Mouse (Mus musculus) myocyte (in vitro differentiated cells): Measurements from ENCODE around the gene Dpm2. TPM values are rescaled to one million over a fixed set of nuclear protein-coding genes. Genes with fewer than 3 reads are reported as not detected.

Source experiments
- H3K27me3 ChIP-seq: one replicate; pipeline ENCODE4 v1.6.1; 2011; ENCODE audit not compliant: control insufficient read depth, insufficient read depth, insufficient read length
- H3K36me3 ChIP-seq: one replicate; pipeline ENCODE4 v1.6.1; 2011; ENCODE audit not compliant: control insufficient read depth, insufficient read depth
- H3K4me2 ChIP-seq: one replicate; pipeline ENCODE4 v1.6.1; 2011; ENCODE audit warnings: low read depth, control low read depth
- H3K4me3 ChIP-seq: one replicate; pipeline ENCODE4 v1.5.1; 2011; ENCODE audit warnings: mild to moderate bottlenecking, control low read depth, moderate library complexity
- H3K79me2 ChIP-seq: one replicate; pipeline ENCODE4 v1.6.1; 2011; ENCODE audit not compliant: control insufficient read depth, insufficient read depth
- H3ac ChIP-seq: one replicate; pipeline ENCODE4 v1.6.1; 2011; ENCODE audit not compliant: control insufficient read depth, insufficient read length
- CEBPB ChIP-seq: IDR thresholded peaks from 2 replicates; pipeline ENCODE4 v1.6.1; 2011; ENCODE audit warnings: mild to moderate bottlenecking, moderate library complexity; ENCODE audit not compliant: poor library complexity, insufficient read depth, severe bottlenecking
- E2F4 ChIP-seq: IDR thresholded peaks from one replicate; pipeline ENCODE4 v1.6.1; 2011; ENCODE audit warnings: mild to moderate bottlenecking, control low read depth, moderate library complexity; ENCODE audit not compliant: insufficient read depth
- MAX ChIP-seq: IDR thresholded peaks from one replicate; pipeline ENCODE4 v1.6.1; 2011; ENCODE audit warnings: low read depth, mild to moderate bottlenecking, control low read depth
- MYOD1 ChIP-seq, 3 experiments: IDR thresholded peaks; one replicate each; pipeline ENCODE4 v1.6.1; 2011; ENCODE audit warnings: control low read depth in 2 of 3, low read depth in 2 of 3, mild to moderate bottlenecking in 2 of 3, moderate library complexity in 1 of 3; ENCODE audit not compliant: insufficient read length in 2 of 3, control insufficient read depth in 1 of 3
- MYOG ChIP-seq, 3 experiments: IDR thresholded peaks; one replicate each; pipeline ENCODE4 v1.6.1; 2011; ENCODE audit warnings: control low read depth in 2 of 3, low read depth in 2 of 3, mild to moderate bottlenecking in 2 of 3; ENCODE audit not compliant: insufficient read length in 2 of 3, control insufficient read depth in 1 of 3, insufficient read depth in 1 of 3
- POLR2A ChIP-seq: IDR thresholded peaks from one replicate; pipeline ENCODE4 v1.6.1; 2011; ENCODE audit warnings: low read depth, mild to moderate bottlenecking, control low read depth, moderate library complexity; ENCODE audit not compliant: insufficient read length
- POLR2AphosphoS2 ChIP-seq: IDR thresholded peaks from one replicate; pipeline ENCODE4 v1.6.1; 2011; ENCODE audit warnings: low read depth, control low read depth; ENCODE audit not compliant: insufficient read length
- REST ChIP-seq: IDR thresholded peaks from one replicate; pipeline ENCODE4 v1.6.1; 2011; ENCODE audit warnings: mild to moderate bottlenecking, control low read depth, moderate library complexity; ENCODE audit not compliant: insufficient read depth, insufficient read length
- SRF ChIP-seq: IDR thresholded peaks from one replicate; pipeline ENCODE4 v1.6.1; 2011; ENCODE audit warnings: low read depth; ENCODE audit not compliant: control insufficient read depth, insufficient read length
- TCF12 ChIP-seq: IDR thresholded peaks from one replicate; pipeline ENCODE4 v1.6.1; 2011; ENCODE audit warnings: mild to moderate bottlenecking, control low read depth; ENCODE audit not compliant: poor library complexity, insufficient read depth, severe bottlenecking
- TCF3 ChIP-seq: IDR thresholded peaks from one replicate; pipeline ENCODE4 v1.6.1; 2011; ENCODE audit warnings: low read depth, control low read depth; ENCODE audit not compliant: insufficient read length
- USF1 ChIP-seq: IDR thresholded peaks from one replicate; pipeline ENCODE4 v1.6.1; 2011; ENCODE audit warnings: low read depth, mild to moderate bottlenecking, control low read depth, moderate library complexity
- polyA plus RNA-seq: library from polyadenylated mRNA; unstranded; fragments of >200 nt; fragmentation: generic; extraction: Trizol; gene quantifications from one replicate; pipeline ENCODE4 v1.2.1, GENCODE M21; 2012; ENCODE audit warnings: missing spikeins

Gene Dpm2
- 47.5 TPM for polyA plus RNA-seq

DNA sequence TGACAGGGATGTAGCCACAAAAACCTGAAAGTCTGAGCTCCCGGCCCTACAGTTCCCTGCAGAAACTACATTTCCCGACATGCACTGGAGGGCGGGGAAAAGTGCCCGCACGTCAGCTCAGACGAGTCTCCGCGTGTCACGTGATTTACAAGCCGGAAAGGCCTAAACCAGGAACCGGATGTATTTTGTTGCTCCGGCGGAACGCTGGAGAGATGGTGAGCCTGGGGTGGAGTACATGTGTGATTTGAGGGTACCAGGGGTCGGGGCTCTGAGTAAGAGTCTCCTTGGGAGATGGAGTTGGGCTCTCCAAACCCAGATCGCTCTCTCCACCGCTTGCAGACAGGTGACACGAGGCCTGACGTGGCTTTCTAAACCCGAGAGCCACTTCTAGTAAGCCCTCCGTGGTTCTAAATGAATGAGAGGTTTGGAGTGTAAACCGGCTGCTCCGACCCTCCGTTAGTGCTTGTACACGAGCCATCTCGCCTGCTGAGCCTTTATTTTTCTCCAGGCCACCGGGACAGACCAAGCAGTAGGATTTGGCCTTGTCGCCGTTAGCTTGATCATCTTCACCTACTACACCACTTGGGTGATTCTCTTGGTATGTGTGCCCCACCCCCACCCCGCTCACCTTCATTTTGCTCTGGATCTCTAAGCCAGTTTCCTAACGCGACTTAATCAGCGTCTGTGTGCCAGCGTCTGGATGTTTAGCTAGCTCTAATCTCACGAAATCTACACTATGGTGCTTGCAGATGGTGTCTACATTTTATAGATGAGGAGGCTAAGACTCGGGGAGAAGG is at the start of gene Dpm2:
Gene Dpm2 (plus strand): TSS at position 161 of the 797 bp plus-strand sequence.
- Histone ChIP-seq H3K36me3 (no peaks in the 10 kb centered on the region), H3ac (peak within 1 kb of the TSS; percentile 11), H3K4me2 (peak within 1 kb of the TSS; percentile 83), H3K4me3 (peak within 1 kb of the TSS; percentile 84), H3K27me3 (no peaks in the 10 kb centered on the region), H3K79me2 (peaks cover 21% of the 10 kb centered on the region)
- TF ChIP-seq TCF3 (no peak), POLR2A (peak; percentile 73), POLR2AphosphoS2 (peak; percentile 84), USF1 (peak; percentile 98), SRF (peak; percentile 71)

DNA sequence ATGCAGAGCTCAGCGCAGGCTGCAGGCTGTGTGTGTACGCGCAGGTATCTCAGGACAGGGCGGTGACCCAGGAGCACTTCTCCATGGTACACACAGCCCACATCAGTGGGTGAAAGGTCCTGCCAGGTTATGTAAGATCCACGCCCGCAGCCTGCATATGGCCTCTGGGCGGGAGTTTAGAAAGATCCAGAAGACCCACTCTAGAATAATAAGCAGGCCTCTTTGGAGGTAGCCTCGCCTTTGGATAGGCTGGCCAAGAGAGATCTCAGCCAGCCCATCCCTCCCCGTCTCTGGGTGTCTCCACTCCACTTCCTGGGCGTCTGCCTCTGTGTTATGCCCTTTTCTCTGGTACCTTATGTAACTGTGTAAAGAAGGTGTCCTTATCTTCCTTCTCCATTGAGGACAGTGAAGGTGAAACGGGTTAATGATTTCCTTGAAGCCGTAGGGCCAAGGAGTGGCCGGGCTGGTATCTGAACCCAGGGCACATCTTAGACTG is 46.1 kb upstream of the Dpm2 start:
- Histone ChIP-seq H3K4me2 (no peak overlapping the region), H3ac (no peak overlapping the region), H3K36me3 (no peaks in the 10 kb centered on the region), H3K79me2 (no peaks in the 10 kb centered on the region), H3K27me3 (no peaks in the 10 kb centered on the region), H3K4me3 (no peak overlapping the region)
- TF ChIP-seq E2F4, result no peak
- TF ChIP-seq MAX, result no peak
- TF ChIP-seq POLR2A, result no peak
- TF ChIP-seq POLR2AphosphoS2, result no peak
- no peak for TF ChIP-seq MYOG (IDR thresholded peaks at IDR 0.05; ENCODE audit: control insufficient read depth in 1 of 3, insufficient read depth in 1 of 3, insufficient read length in 2 of 3, low read depth in 2 of 3)
- no peak for TF ChIP-seq TCF3
- no peak for TF ChIP-seq TCF12
- no peak for TF ChIP-seq CEBPB
- no peak for TF ChIP-seq SRF
- no peak for TF ChIP-seq MYOD1 (IDR thresholded peaks at IDR 0.05; ENCODE audit: control insufficient read depth in 1 of 3, insufficient read length in 2 of 3, low read depth in 2 of 3)
- TF ChIP-seq USF1, result no peak
- no peak for TF ChIP-seq REST

DNA sequence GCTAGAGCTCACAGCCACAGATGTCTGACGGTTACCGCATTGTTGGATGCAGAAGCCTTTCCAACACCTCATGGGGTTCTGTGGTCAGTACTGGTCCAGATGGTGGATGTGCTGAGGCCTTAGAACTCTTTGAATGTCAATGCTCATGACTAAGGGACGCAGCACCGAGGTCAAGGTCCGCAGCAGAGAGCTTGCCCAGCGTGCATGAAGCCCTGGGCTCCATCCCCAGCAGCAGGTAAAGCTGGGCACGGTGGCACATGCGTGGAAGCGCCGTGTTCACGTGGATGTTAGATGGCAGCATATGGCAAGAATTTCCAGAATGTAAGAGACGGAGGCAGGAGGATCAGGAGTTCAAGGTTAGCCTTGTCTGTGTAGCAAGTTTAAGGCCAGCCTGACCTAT is 44.8 kb upstream of the Dpm2 start:
- no peaks in the 10 kb centered on the region for H3K79me2 ChIP-seq
- H3K4me2 ChIP-seq, result no peak overlapping the region
- H3K4me3 ChIP-seq, result no peak overlapping the region
- no peaks in the 10 kb centered on the region for H3K36me3 ChIP-seq
- no peaks in the 10 kb centered on the region for H3K27me3 ChIP-seq
- TF ChIP-seq USF1 (no peak), CEBPB (no peak), SRF (no peak), TCF12 (no peak), POLR2A (no peak), E2F4 (no peak), MYOG (IDR thresholded peaks at IDR 0.05; ENCODE audit: control insufficient read depth in 1 of 3, insufficient read depth in 1 of 3, insufficient read length in 2 of 3, low read depth in 2 of 3) (no peak), MYOD1 (IDR thresholded peaks at IDR 0.05; ENCODE audit: control insufficient read depth in 1 of 3, insufficient read length in 2 of 3, low read depth in 2 of 3) (no peak), POLR2AphosphoS2 (no peak), MAX (no peak), TCF3 (no peak), REST (no peak)
- H3ac ChIP-seq, result no peak overlapping the region

DNA sequence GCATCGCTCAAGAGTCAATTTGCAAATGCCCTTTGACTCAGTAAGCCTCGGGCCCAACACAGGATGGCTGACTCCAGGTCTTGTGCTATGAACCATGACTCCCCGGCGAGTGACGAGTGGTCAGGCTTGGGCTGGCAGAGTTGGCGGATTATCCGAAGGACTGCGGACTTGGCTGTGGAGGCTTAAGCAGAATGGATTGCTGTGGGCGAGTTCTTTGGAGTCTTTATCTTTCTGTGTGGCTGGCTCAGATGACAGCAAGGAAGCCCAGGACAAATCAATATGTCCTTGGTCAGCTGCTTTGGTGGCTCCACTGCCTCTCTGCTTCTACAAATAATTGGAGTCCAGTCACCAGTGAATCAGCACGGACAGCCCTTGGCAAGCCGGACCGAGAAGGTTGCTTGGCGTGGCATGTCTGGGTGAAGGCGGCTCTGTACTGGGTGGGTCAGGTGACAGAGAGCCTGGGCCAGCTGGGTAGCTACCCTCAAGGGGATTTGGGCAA is 43.1 kb upstream of the Dpm2 start:
- H3K27me3 ChIP-seq, result no peaks in the 10 kb centered on the region
- no peak overlapping the region for H3ac ChIP-seq
- no peaks in the 10 kb centered on the region for H3K36me3 ChIP-seq
- H3K79me2 ChIP-seq, result no peaks in the 10 kb centered on the region
- H3K4me2 ChIP-seq, result peak overlapping the region; percentile 57
- peak; percentile 6 for TF ChIP-seq USF1
- no peak for TF ChIP-seq SRF
- TF ChIP-seq MAX, result no peak
- TF ChIP-seq REST, result no peak
- TF ChIP-seq MYOD1 (IDR thresholded peaks at IDR 0.05; ENCODE audit: control insufficient read depth in 1 of 3, insufficient read length in 2 of 3, low read depth in 2 of 3), result no peak
- no peak for TF ChIP-seq TCF3
- no peak for TF ChIP-seq E2F4
- no peak for TF ChIP-seq POLR2AphosphoS2
- no peak for TF ChIP-seq TCF12
- TF ChIP-seq CEBPB, result no peak
- peak in 1 of 3 experiments; percentile 30 for TF ChIP-seq MYOG (IDR thresholded peaks at IDR 0.05; ENCODE audit: control insufficient read depth in 1 of 3, insufficient read depth in 1 of 3, insufficient read length in 2 of 3, low read depth in 2 of 3)
- no peak for TF ChIP-seq POLR2A
- H3K4me3 ChIP-seq, result no peak overlapping the region
